Mouse (Mus musculus): Measurements from ENCODE around the gene Dnajb14. TPM values are rescaled to one million over a fixed set of nuclear protein-coding genes. Genes with fewer than 3 reads are reported as not detected.
"Not testable (repeated sequence)": the region's sequence is repeated elsewhere in the genome, so short reads cannot be mapped to it uniquely, and the experiment has no call there.

The Dnajb14 gene
- polyA plus RNA-seq, 1 experiment from 2014 or later = 9.0 TPM

- Histone ChIP-seq H3K9me3 (ENCODE audit: control insufficient read depth, low read length) (no peaks in the 10 kb centered on the region), H3K27me3 (replicated peaks; ENCODE audit: control insufficient read depth, insufficient read depth, low read length) (no peaks in the 10 kb centered on the region), H3K4me1 (replicated peaks; ENCODE audit: control insufficient read depth, insufficient read depth, low read length) (peaks cover 82% of the 10 kb centered on the region), H3K27ac (ENCODE audit: low read depth, low read length) (peak overlapping the region; percentile 88), H3K9ac (ENCODE audit: low read depth, low read length) (no peak overlapping the region), H3K4me3 (ENCODE audit: low read depth, low read length) (no peak overlapping the region), H3K4me2 (no peak overlapping the region), H3K36me3 (ENCODE audit: control insufficient read depth, insufficient read depth, low read length) (no peaks in the 10 kb centered on the region)
- ATAC-seq (replicated peaks; ENCODE audit: low FRiP score) (no peak), DNase-seq (ENCODE audit: low spot score) (no peak)
- WGBS = 58% methylated on average over 23 of the region's 23 CpGs
These were observed 86.9 kb downstream of the Dnajb14 start for GRCm38 (mm10) chr3:137954256-137954916.

GRCm38 (mm10) chr3:137955560-137956081, 88.1 kb downstream of the Dnajb14 start:
- Histone ChIP-seq H3K27ac (ENCODE audit: low read depth, low read length) (peak overlapping the region; percentile 43; the same call in 1 of the 2 replicates), H3K4me1 (replicated peaks; ENCODE audit: control insufficient read depth, insufficient read depth, low read length) (peaks cover 73% of the 10 kb centered on the region), H3K4me3 (ENCODE audit: low read depth, low read length) (peak overlapping the region; percentile 14; the same call in 1 of the 2 replicates), H3K36me3 (ENCODE audit: control insufficient read depth, insufficient read depth, low read length) (no peaks in the 10 kb centered on the region), H3K9me3 (ENCODE audit: control insufficient read depth, low read length) (no peaks in the 10 kb centered on the region), H3K9ac (ENCODE audit: low read depth, low read length) (peak overlapping the region; percentile 51), H3K27me3 (replicated peaks; ENCODE audit: control insufficient read depth, insufficient read depth, low read length) (no peaks in the 10 kb centered on the region), H3K4me2 (peak overlapping the region; percentile 58)
- WGBS = 18% methylated on average over 16 of the region's 16 CpGs
- ATAC-seq (replicated peaks; ENCODE audit: low FRiP score) (no peak), DNase-seq (ENCODE audit: low spot score) (no peak)

GRCm38 (mm10) chr3:137957864-137958263, 90.4 kb downstream of the Dnajb14 start:
- Histone ChIP-seq H3K4me3 (ENCODE audit: low read depth, low read length) (no peak overlapping the region), H3K9ac (ENCODE audit: low read depth, low read length) (no peak overlapping the region), H3K4me1 (replicated peaks; ENCODE audit: control insufficient read depth, insufficient read depth, low read length) (peaks cover 57% of the 10 kb centered on the region), H3K36me3 (ENCODE audit: control insufficient read depth, insufficient read depth, low read length) (peaks cover 2% of the 10 kb centered on the region; the same call in 1 of the 2 replicates), H3K27me3 (replicated peaks; ENCODE audit: control insufficient read depth, insufficient read depth, low read length) (no peaks in the 10 kb centered on the region), H3K27ac (ENCODE audit: low read depth, low read length) (peak overlapping the region; percentile 44), H3K4me2 (peak overlapping the region; percentile 43), H3K9me3 (ENCODE audit: control insufficient read depth, low read length) (no peaks in the 10 kb centered on the region)
- DNase-seq (ENCODE audit: low spot score) (no peak), ATAC-seq (replicated peaks; ENCODE audit: low FRiP score) (peak; percentile 91)
- 47% methylated on average over 9 of the region's 9 CpGs for whole genome bisulfite sequencing

GRCm38 (mm10) chr3:137958352-137958751, 90.9 kb downstream of the Dnajb14 start:
- H3K4me1 ChIP-seq (replicated peaks; ENCODE audit: control insufficient read depth, insufficient read depth, low read length) = peaks cover 55% of the 10 kb centered on the region

DNA sequence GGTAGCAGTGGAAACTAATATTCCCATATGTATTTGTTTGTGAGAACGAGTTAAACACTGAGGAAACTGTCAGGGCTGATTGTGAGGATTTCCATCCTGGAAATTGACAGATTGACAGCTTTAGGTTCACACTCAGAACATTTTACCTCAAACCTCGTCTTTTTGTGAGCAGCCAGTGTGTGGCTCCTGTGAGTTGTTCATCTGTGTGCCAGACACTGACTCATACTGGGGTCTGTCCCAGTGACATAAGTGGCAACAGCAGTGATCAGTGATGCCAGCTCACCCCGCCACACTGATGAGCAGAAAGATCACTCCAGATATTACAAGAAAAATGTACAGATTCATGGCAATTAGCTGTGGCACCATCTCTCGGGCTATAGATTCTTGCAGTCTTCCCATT, 92.0 kb downstream of the Dnajb14 start:
- ATAC-seq (replicated peaks; ENCODE audit: low FRiP score) (no peak), DNase-seq (ENCODE audit: low spot score) (no peak)
- no peak overlapping the region for H3K4me3 ChIP-seq (ENCODE audit: low read depth, low read length)
- WGBS = 78% methylated on average over 4 of the region's 4 CpGs
- H3K36me3 ChIP-seq (ENCODE audit: control insufficient read depth, insufficient read depth, low read length) = peaks cover 5% of the 10 kb centered on the region; the same call in 1 of the 2 replicates
- H3K27ac ChIP-seq (ENCODE audit: low read depth, low read length) = no peak overlapping the region
- H3K9ac ChIP-seq (ENCODE audit: low read depth, low read length) = no peak overlapping the region
- no peaks in the 10 kb centered on the region for H3K9me3 ChIP-seq (ENCODE audit: control insufficient read depth, low read length)
- no peak overlapping the region for H3K4me2 ChIP-seq
- H3K27me3 ChIP-seq (replicated peaks; ENCODE audit: control insufficient read depth, insufficient read depth, low read length) = no peaks in the 10 kb centered on the region
- peaks cover 44% of the 10 kb centered on the region for H3K4me1 ChIP-seq (replicated peaks; ENCODE audit: control insufficient read depth, insufficient read depth, low read length)

More at GRCm38 (mm10) chr3:137958352-137958751, 90.9 kb downstream of the Dnajb14 start:
- H3K27ac ChIP-seq (ENCODE audit: low read depth, low read length) = no peak overlapping the region
- no peak for DNase-seq (ENCODE audit: low spot score)
- H3K27me3 ChIP-seq (replicated peaks; ENCODE audit: control insufficient read depth, insufficient read depth, low read length) = no peaks in the 10 kb centered on the region
- no peak overlapping the region for H3K4me3 ChIP-seq (ENCODE audit: low read depth, low read length)
- no peak for ATAC-seq (replicated peaks; ENCODE audit: low FRiP score)
- H3K9me3 ChIP-seq (ENCODE audit: control insufficient read depth, low read length) = no peaks in the 10 kb centered on the region
- H3K4me2 ChIP-seq = no peak overlapping the region
- no peak overlapping the region for H3K9ac ChIP-seq (ENCODE audit: low read depth, low read length)
- 83% methylated on average over 4 of the region's 4 CpGs for WGBS
- H3K36me3 ChIP-seq (ENCODE audit: control insufficient read depth, insufficient read depth, low read length) = peaks cover 3% of the 10 kb centered on the region; the same call in 1 of the 2 replicates

DNA sequence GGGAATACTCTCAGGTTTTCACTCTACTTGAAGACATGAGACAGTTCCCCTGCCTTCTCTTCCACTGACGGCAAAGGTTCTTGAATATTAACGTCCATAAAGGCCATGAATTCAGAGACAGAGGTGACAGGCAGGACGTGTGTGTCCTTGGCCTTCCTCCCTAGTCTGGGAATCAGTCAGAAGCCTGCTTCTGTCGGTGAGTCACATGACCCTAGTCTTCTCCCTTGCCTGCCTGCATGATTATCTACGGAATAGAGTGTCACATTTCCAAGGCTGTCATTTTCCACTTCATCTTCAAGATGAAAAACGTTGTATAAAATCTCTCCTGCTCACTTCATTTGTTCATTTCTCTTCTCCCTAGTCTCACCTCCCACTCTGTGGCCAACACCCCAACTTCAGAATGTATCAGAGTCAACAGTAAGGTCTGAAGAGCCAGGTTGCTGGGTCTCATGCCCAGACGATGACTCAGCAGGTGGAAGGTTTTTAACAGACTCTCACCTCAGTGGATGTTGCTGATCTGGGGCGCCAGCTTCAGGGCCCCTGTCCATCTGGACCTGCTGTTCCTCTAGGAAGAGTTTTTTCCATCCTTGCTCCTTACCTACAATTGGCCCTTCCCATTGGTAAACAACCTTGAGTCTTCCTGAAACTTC, 94.4 kb downstream of the Dnajb14 start:
- DNase-seq (ENCODE audit: low spot score) (no peak), ATAC-seq (replicated peaks; ENCODE audit: low FRiP score) (no peak)
- peaks cover 21% of the 10 kb centered on the region for H3K4me1 ChIP-seq (replicated peaks; ENCODE audit: control insufficient read depth, insufficient read depth, low read length)
- no peak overlapping the region for H3K9ac ChIP-seq (ENCODE audit: low read depth, low read length)
- H3K4me3 ChIP-seq (ENCODE audit: low read depth, low read length) = no peak overlapping the region
- peaks cover 8% of the 10 kb centered on the region for H3K36me3 ChIP-seq (ENCODE audit: control insufficient read depth, insufficient read depth, low read length)
- no peaks in the 10 kb centered on the region for H3K9me3 ChIP-seq (ENCODE audit: control insufficient read depth, low read length)
- WGBS = 58% methylated on average over 8 of the region's 8 CpGs
- H3K27me3 ChIP-seq (replicated peaks; ENCODE audit: control insufficient read depth, insufficient read depth, low read length) = no peaks in the 10 kb centered on the region
- H3K4me2 ChIP-seq = no peak overlapping the region
- H3K27ac ChIP-seq (ENCODE audit: low read depth, low read length) = no peak overlapping the region

DNA sequence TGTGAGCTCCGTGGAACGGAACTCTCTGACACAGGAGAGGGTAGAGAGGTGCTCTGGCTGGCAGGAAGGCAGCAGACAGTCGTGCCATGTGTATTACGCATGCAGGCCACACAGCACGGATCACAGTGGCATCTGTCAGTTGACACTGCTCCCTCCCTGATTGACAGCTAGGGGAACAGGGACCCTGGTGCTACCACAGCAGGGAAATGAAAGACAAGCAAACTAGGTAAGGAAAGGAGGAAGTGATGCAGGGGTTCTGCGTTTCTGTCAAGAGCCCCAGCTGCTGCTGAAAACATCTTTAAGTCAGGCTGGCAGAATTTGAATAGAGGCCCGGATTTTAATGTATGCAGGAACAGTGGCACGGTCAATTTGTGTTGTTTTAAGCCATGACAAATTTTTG, 96.0 kb downstream of the Dnajb14 start:
- Histone ChIP-seq H3K9ac (ENCODE audit: low read depth, low read length) (no peak overlapping the region), H3K4me1 (replicated peaks; ENCODE audit: control insufficient read depth, insufficient read depth, low read length) (peaks cover 17% of the 10 kb centered on the region), H3K27ac (ENCODE audit: low read depth, low read length) (no peak overlapping the region), H3K27me3 (replicated peaks; ENCODE audit: control insufficient read depth, insufficient read depth, low read length) (no peaks in the 10 kb centered on the region), H3K4me3 (ENCODE audit: low read depth, low read length) (no peak overlapping the region), H3K4me2 (no peak overlapping the region), H3K9me3 (ENCODE audit: control insufficient read depth, low read length) (no peaks in the 10 kb centered on the region), H3K36me3 (ENCODE audit: control insufficient read depth, insufficient read depth, low read length) (peaks cover 8% of the 10 kb centered on the region)
- ATAC-seq (replicated peaks; ENCODE audit: low FRiP score) (no peak), DNase-seq (ENCODE audit: low spot score) (no peak)
- 64% methylated on average over 8 of the region's 8 CpGs for WGBS

DNA sequence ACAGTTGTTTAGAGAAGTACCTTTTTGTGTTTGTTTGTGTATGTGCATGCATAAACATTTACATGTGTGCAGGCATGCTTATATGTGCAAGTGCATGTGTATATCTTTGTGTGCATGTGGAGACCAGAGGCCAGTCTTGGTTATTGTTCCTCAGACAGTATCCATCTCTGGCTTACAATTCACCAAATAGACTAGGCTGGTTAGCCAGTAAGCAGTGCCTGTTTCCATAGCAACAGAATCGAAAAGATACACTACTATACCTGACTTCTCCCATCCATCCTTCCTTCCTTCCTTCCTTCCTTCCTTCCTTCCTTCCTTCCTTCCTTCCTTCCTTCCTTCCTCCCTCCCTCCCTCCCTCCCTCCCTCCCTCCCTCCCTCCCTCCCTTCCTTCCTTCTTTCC, 96.5 kb downstream of the Dnajb14 start:
- not testable (repeated sequence) for H3K27ac ChIP-seq (ENCODE audit: low read depth, low read length); H3K9me3 ChIP-seq (ENCODE audit: control insufficient read depth, low read length); H3K27me3 ChIP-seq (replicated peaks; ENCODE audit: control insufficient read depth, insufficient read depth, low read length); H3K36me3 ChIP-seq (ENCODE audit: control insufficient read depth, insufficient read depth, low read length); DNase-seq (ENCODE audit: low spot score); H3K4me2 ChIP-seq; H3K4me3 ChIP-seq (ENCODE audit: low read depth, low read length); ATAC-seq (replicated peaks; ENCODE audit: low FRiP score); H3K9ac ChIP-seq (ENCODE audit: low read depth, low read length)
- peaks cover 17% of the 10 kb centered on the region for H3K4me1 ChIP-seq (replicated peaks; ENCODE audit: control insufficient read depth, insufficient read depth, low read length)
- 61% methylated on average over 1 of the region's 1 CpGs for WGBS

Data from liver, embryonic 11.5 days (tissue).